Mouse (Mus musculus) layer of hippocampus, adult 2 months (tissue): Measurements from ENCODE around the gene Hspa8. TPM values are rescaled to one million over a fixed set of nuclear protein-coding genes. Genes with fewer than 3 reads are reported as not detected.
A peak's percentile ranks its signal among the peaks of the same experiment; 100 is the strongest.
"Not testable (repeated sequence)": the region's sequence is repeated elsewhere in the genome, so short reads cannot be mapped to it uniquely, and the experiment has no call there.

Experiments used
- DNase-seq, 2 experiments: peaks; one replicate each; pipeline ENCODE4 v3.0.0; 2022; ENCODE audit warnings: low spot score in 2 of 2
- H3K27ac ChIP-seq: fragments of 200-600 bp; 2 replicates; pipeline ENCODE4 v1.8.1; 2022
- H3K4me3 ChIP-seq: fragments of 200-600 bp; 2 replicates; pipeline ENCODE4 v1.8.1; 2022; ENCODE audit warnings: mild to moderate bottlenecking
- CTCF ChIP-seq: fragments of 200-600 bp; conservative IDR thresholded peaks from 2 replicates; pipeline ENCODE4 v1.8.1; 2022; ENCODE audit warnings: antibody characterized with exemption, mild to moderate bottlenecking, moderate library complexity
- long read RNA-seq, 2 experiments: library from polyadenylated mRNA; stranded (forward); transcript quantifications; one replicate each; pipeline ENCODE4 v2.0.0; 2021; ENCODE audit warnings: borderline mapping rate in 2 of 2
- total RNA-seq, 2 experiments: library from RNA; stranded (reverse); gene quantifications; 2 replicates each; pipeline ENCODE4 v1.2.3; 2021

Hspa8 gene
- total RNA-seq = 1,000 to 10,000 TPM; 2,132 to 2,154 TPM
- long read RNA-seq, experiment 1, transcript Hspa8-201 (9 exons, 2,394 nt) = major isoform, 1,462 of 1,543 reads
- long read RNA-seq, experiment 1, partial matches to known transcripts = 50 of 1,543 reads
- long read RNA-seq, experiment 1, other reads (novel, unspliced or antisense) = 31 of 1,543 reads
- long read RNA-seq, experiment 2, transcript Hspa8-201 (9 exons, 2,394 nt) = major isoform, 2,064 of 2,177 reads
- long read RNA-seq, experiment 2, partial matches to known transcripts = 88 of 2,177 reads
- long read RNA-seq, experiment 2, other reads (novel, unspliced or antisense) = 25 of 2,177 reads

DNA sequence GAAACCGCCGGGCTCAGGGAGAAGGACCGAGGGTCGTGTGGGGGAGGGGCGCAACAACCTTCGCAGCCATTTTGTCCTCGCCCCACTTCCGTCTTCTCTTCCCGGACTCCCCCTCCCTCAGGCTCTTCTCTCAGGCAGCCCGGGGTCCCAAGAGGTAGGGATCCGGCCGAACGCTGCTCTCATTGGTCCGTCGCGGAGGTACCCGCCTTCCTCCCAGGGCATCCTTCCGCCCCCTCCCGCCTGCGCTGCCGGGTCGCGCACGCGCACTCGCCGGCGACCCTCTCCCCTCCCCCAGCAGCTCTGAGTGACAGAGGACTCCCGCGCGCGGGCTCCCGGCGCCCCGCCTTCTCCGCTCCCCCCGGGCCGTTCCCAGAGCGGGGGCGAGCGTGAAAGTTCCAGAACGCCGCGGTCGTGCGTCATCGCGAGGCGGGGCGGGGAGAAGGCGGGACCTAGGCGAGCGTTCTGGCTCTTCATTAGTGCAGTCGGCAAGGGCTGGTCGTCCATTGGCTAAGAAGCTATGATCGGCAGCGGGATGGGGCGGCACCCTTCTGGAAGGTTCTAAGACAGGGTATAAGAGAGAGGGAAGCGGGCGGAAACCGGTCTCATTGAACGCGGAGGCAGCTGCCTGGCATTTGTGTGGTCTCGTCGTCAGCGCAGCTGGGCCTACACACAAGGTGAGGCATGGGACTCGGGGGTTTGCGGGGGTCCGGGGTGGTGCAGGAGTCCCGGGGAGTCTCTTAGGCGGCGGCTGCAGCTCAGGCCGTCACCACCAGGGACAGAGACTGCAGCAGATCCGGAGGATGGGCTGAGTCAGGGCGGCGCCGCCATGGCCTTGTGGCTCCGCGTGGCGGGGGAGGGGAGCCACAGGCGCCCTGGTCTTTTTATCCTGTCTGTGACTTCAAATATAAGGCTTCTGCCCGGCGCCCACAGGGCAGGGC lies at the start of gene Hspa8:
Gene Hspa8 (plus strand): TSS at position 310 of the 938 bp plus-strand sequence.
- peak; percentile 100 for DNase-seq
- peak within 1 kb of the TSS; percentile 100 for H3K27ac ChIP-seq
- H3K4me3 ChIP-seq = peak within 1 kb of the TSS; percentile 91
- peak; percentile 67 for TF ChIP-seq CTCF

DNA sequence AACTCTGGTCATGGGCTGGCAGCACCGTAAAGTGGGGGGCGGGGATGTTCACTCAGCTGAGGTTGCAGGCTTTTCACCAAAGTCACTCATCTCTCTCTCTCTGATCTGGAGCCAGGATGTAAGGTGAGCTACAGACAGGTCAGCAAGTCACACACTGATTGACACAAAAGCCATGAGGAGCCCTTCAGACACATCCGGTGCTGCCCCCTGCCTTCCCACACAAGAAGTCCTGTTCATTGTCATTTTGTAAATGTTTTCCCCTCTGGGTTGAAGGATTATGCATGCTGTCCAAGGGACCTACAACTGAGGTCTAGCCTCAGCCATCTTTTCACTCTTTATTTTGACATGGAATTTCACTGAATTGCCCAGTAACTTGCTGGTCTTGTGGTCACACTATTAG lies 49.0 kb upstream of the Hspa8 start:
- no peak overlapping the region for H3K27ac ChIP-seq
- peak; percentile 59 for TF ChIP-seq CTCF
- no peak for DNase-seq
- no peak overlapping the region for H3K4me3 ChIP-seq

DNA sequence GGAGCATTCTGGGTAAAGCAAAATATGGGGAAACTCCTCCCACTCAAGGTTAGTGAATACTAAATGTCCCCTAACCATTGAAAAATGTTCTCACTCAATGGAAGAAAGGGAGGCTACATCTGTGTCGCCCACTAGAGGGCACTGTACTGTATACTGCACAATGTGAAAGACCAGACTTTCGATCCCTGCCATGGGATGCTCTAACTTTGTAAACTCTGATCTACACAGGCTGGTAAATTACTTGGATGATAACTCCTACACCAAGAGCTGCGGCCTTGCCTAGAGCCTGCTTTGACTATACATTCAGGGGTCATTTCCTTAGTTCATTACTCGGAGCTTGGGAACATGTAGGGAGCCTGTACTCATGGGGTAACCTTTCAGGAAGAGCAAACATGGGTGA lies 44.4 kb upstream of the Hspa8 start:
- H3K27ac ChIP-seq = peak overlapping the region; percentile 88; the same call in 1 of the 2 replicates
- DNase-seq = peak in 1 of 2 experiments; percentile 54
- H3K4me3 ChIP-seq = peak overlapping the region; percentile 43
- peak; percentile 95 for TF ChIP-seq CTCF

DNA sequence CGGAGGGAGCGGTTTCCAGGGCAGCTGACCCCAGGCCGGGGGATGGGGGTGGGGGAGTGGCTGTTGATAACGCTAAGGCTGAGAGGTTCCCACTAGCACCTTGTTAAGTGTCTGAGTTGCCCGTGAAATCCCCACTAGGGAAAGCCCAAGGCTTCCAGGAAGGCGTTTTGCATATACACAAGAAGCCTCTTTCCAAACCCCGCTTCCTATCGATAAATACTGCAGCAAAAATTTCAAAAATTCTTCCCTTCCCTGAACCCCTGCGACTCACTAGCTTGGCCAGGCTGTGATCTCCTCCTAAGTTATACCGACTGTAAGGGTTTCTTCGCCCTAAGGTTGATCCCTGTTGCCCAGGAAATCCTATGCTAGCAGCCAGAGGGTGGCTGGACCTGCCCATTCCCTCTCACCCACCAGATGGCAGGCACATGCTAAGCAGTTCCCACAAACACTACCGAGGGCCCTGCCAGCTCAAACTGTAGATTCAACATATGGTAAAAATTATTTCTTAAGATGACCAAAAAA lies 43.6 kb upstream of the Hspa8 start:
- DNase-seq = peak in 1 of 2 experiments; percentile 18
- Histone ChIP-seq H3K4me3 (peak overlapping the region; percentile 43), H3K27ac (peak overlapping the region; percentile 88)
- no peak for TF ChIP-seq CTCF

DNA sequence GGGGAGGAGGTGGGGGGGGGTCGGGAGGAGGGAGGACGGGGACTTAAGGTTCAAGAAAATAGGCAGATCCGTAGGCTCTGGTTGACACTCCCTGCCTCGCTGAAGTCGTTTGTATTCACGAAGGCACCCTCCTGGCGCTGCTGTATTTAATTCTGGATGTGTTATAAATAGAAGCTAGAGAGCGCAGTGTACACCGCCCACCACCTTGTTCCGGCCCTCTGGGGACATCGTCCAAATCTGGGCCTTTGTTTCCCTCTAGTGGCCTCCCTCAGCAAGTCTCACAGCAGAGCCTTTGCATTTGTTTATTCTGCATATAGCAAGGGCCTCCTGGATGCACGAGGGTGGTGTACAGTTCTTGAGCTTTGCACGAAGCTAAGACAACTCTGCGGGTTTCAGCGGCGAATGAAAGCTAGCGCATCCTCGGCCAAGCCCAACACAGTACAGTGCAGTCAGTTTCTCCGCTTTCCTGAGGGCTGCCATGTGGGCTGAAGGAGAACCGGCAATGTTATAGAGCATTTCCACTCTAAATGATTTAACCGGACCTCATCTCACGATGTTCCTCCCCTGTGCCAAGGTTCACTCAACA lies 43.0 kb upstream of the Hspa8 start:
- Histone ChIP-seq H3K4me3 (peak overlapping the region; percentile 43), H3K27ac (peak overlapping the region; percentile 88)
- peak; percentile 76 for TF ChIP-seq CTCF
- DNase-seq = peak; percentile 81 to 87

- no peak for TF ChIP-seq CTCF
- no peak overlapping the region for H3K4me3 ChIP-seq
- H3K27ac ChIP-seq = no peak overlapping the region
- no peak for DNase-seq
These were observed 38.4 kb upstream of the Hspa8 start for GRCm38 (mm10) chr9:40762354-40762753.

- peak; percentile 33; the same call in 1 of the 2 replicates for TF ChIP-seq CTCF
- Histone ChIP-seq H3K27ac (no peak overlapping the region), H3K4me3 (no peak overlapping the region)
- DNase-seq = no peak
These were observed 35.8 kb upstream of the Hspa8 start for GRCm38 (mm10) chr9:40764887-40765580.

GRCm38 (mm10) chr9:40765581-40765940 lies 35.2 kb upstream of the Hspa8 start:
- no peak for TF ChIP-seq CTCF
- no peak for DNase-seq
- H3K27ac ChIP-seq = no peak overlapping the region
- H3K4me3 ChIP-seq = no peak overlapping the region

GRCm38 (mm10) chr9:40766058-40766605 lies 34.7 kb upstream of the Hspa8 start:
- no peak for DNase-seq
- no peak overlapping the region for H3K4me3 ChIP-seq
- no peak for TF ChIP-seq CTCF
- no peak overlapping the region for H3K27ac ChIP-seq

DNA sequence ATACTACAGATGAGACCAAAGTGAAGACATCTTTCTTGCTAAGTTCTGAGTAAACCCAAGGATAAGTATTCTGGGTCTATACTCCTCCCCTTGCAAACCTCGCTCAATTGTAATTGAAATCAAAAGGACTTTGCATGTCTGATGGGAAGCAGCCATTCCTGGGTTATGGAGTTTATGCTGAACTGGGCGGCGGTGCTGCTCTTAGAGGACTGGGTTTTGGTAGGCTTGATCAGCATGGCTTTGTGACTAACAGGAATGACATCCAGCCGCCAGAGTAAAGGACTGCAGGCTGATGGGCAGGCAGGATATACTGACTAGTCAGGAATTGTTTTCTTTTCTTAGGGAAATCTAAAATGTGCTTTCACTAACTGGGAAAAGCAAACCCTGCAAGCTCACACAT lies 32.8 kb upstream of the Hspa8 start:
- DNase-seq = no peak
- TF ChIP-seq CTCF = no peak

GRCm38 (mm10) chr9:40772246-40772645 lies 28.5 kb upstream of the Hspa8 start:
- no peak for TF ChIP-seq CTCF
- no peak overlapping the region for H3K27ac ChIP-seq
- no peak for DNase-seq

More for the DNA sequence above, 32.8 kb upstream of the Hspa8 start:
- no peak overlapping the region for H3K4me3 ChIP-seq
- no peak overlapping the region for H3K27ac ChIP-seq

DNA sequence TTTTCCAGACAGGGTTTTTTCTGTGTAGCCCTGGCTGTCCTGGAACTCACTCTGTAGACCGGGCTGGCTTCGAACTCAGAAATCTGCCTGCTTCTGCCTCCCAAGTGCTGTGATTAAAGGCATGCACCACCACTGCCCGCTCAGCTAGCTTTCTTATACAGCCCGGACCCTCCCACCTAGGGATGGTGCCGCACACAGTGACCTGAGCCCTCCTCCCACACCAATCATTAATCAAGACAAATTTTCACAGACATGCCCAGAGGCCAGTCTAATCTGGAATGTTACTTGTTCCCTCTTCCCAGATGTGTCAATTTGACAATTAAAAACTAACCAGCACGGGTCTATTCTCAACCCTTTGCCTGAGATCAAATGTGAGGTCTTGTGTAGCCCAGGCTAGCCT lies 27.6 kb upstream of the Hspa8 start:
- H3K27ac ChIP-seq, DNase-seq, H3K4me3 ChIP-seq: not testable (repeated sequence)

More at GRCm38 (mm10) chr9:40772246-40772645, 28.5 kb upstream of the Hspa8 start:
- H3K4me3 ChIP-seq = no peak overlapping the region
